Comparison of ENCODE assay signal across 15 mouse cellular contexts in genomic region chr2:26744341-26744740, GRCm38 (mm10).
DNase-seq lines count a peak whose midpoint lies in the region; ATAC-seq and TF ChIP-seq lines count a peak whose summit lies in the region.
"Had no signal": no experiment of that assay in that cellular context is flagged by ENCODE, and none has a peak within 500 bp of the region (broad histone marks: within the 10 kb centered on the region; RNA-seq: fewer than 3 reads in every experiment).

No protein-coding gene starts in this region.

- H3K9ac ChIP-seq in kidney, embryonic 16.5 days (replicated peaks; ENCODE audit: low read length): no peak overlapping the region
- no peak overlapping the region for H3K9ac ChIP-seq in midbrain, postnatal 0 days (replicated peaks; ENCODE audit: low read length, poor library complexity, severe bottlenecking)
- H3K9ac ChIP-seq: lung, embryonic 14.5 days; midbrain, embryonic 12.5 days; neural tube, embryonic 13.5 days had no signal

- no peak overlapping the region for H3K27ac ChIP-seq in kidney, adult 2 months (ENCODE audit: insufficient read depth, low read depth, low read length)
- H3K27ac ChIP-seq in kidney, embryonic 16.5 days (ENCODE audit: low read length): no peak overlapping the region
- H3K27ac ChIP-seq in midbrain, postnatal 0 days (ENCODE audit: low read depth, low read length): no peak overlapping the region
- H3K27ac ChIP-seq: midbrain, embryonic 12.5 days; neural tube, embryonic 13.5 days had no signal

- no peak for ATAC-seq in kidney, embryonic 16.5 days (ENCODE audit: low FRiP score, low TSS enrichment)
- peak; percentile 20 for ATAC-seq in CD4-positive, CD25-positive, alpha-beta regulatory T cell, adult 4 months
- peak; percentile 94 for ATAC-seq in common myeloid progenitor, adult 5-6 weeks (replicated peaks; ENCODE audit: low read depth, poor library complexity, severe bottlenecking)
- ATAC-seq in inflammation-experienced regulatory T-cells, adult 6 months: no peak
- ATAC-seq in midbrain, postnatal 0 days (ENCODE audit: low FRiP score): no peak
- ATAC-seq: intestine, postnatal 0 days had no signal

- no peak overlapping the region for H3K4me2 ChIP-seq in kidney, embryonic 16.5 days (replicated peaks; ENCODE audit: low read depth, low read length)
- H3K4me2 ChIP-seq in midbrain, postnatal 0 days (ENCODE audit: low read depth, low read length, poor library complexity, severe bottlenecking): no peak overlapping the region
- H3K4me2 ChIP-seq: lung, embryonic 14.5 days; midbrain, embryonic 12.5 days; neural tube, embryonic 13.5 days had no signal

- 86% methylated on average over 1 of the region's 1 CpGs for WGBS in kidney, adult 2 months
- 76% methylated on average over 1 of the region's 1 CpGs for WGBS in kidney, embryonic 16.5 days
- 65% methylated on average over 1 of the region's 1 CpGs for WGBS in midbrain, postnatal 0 days

- H3K4me3 ChIP-seq in kidney, adult 2 months (ENCODE audit: insufficient read depth, low read depth, low read length): no peak overlapping the region
- H3K4me3 ChIP-seq in kidney, embryonic 16.5 days (ENCODE audit: low read length): no peak overlapping the region
- H3K4me3 ChIP-seq in midbrain, postnatal 0 days (ENCODE audit: low read depth, low read length): no peak overlapping the region
- H3K4me3 ChIP-seq: midbrain, embryonic 12.5 days; neural tube, embryonic 13.5 days had no signal

- H3K4me1 ChIP-seq in kidney, adult 2 months (ENCODE audit: control insufficient read depth, insufficient read depth, low read length): no peaks in the 10 kb centered on the region
- H3K4me1 ChIP-seq in kidney, embryonic 16.5 days (ENCODE audit: insufficient read depth, low read length): no peaks in the 10 kb centered on the region
- H3K4me1 ChIP-seq in midbrain, postnatal 0 days (ENCODE audit: insufficient read depth, low read length): no peaks in the 10 kb centered on the region
- H3K4me1 ChIP-seq: midbrain, embryonic 12.5 days; neural tube, embryonic 13.5 days had no signal

- TF ChIP-seq CTCF in kidney, adult 2 months (conservative IDR thresholded peaks at IDR 0.05; ENCODE audit: insufficient read depth, insufficient read length, low read depth, low read length): no peak
- TF ChIP-seq CTCF in midbrain, postnatal 0 days (IDR thresholded peaks at IDR 0.05): no peak

- no peaks in the 10 kb centered on the region for H3K36me3 ChIP-seq in kidney, adult 2 months (ENCODE audit: control insufficient read depth, insufficient read depth, low read length)
- no peaks in the 10 kb centered on the region for H3K36me3 ChIP-seq in kidney, embryonic 16.5 days (ENCODE audit: insufficient read depth, low read length)
- H3K36me3 ChIP-seq in midbrain, postnatal 0 days (ENCODE audit: insufficient read depth, low read length): no peaks in the 10 kb centered on the region
- H3K36me3 ChIP-seq: midbrain, embryonic 12.5 days; neural tube, embryonic 13.5 days had no signal

- H3K27me3 ChIP-seq in kidney, adult 2 months (replicated peaks; ENCODE audit: control insufficient read depth, insufficient read depth, low read length): no peaks in the 10 kb centered on the region
- peaks cover 2% of the 10 kb centered on the region; the same call in 1 of the 2 replicates for H3K27me3 ChIP-seq in kidney, embryonic 16.5 days (ENCODE audit: insufficient read depth, low read length)
- H3K27me3 ChIP-seq in midbrain, postnatal 0 days (ENCODE audit: insufficient read depth, low read length): no peaks in the 10 kb centered on the region
- H3K27me3 ChIP-seq: midbrain, embryonic 12.5 days; neural tube, embryonic 13.5 days had no signal

- peak; percentile 7 for DNase-seq in kidney, adult 2 months
- DNase-seq in natural killer cell, adult 2 months (ENCODE audit: low spot score in 2 of 2): peak; percentile 12 to 16
- DNase-seq in midbrain, postnatal 0 days (ENCODE audit: low spot score): no peak
- DNase-seq: cerebellum, adult 9-11 months; heart, postnatal 4 days; kidney, postnatal 4 days; lung, embryonic 14.5 days; spleen, adult 18-20 months had no signal

- no peak for TF ChIP-seq POLR2A in kidney, adult 2 months (IDR thresholded peaks at IDR 0.05; ENCODE audit: low read depth, low read length)

- no peaks in the 10 kb centered on the region for H3K9me3 ChIP-seq in kidney, embryonic 16.5 days (ENCODE audit: low read length)
- no peaks in the 10 kb centered on the region for H3K9me3 ChIP-seq in midbrain, postnatal 0 days (ENCODE audit: low read length)
- H3K9me3 ChIP-seq: midbrain, embryonic 12.5 days; neural tube, embryonic 13.5 days had no signal

Comparison
In these comparisons a context has a peak if more than half of its experiments do, and no peak if none do; other contexts are left out.
1. ATAC-seq: peak in CD4-positive, CD25-positive, alpha-beta regulatory T cell, adult 4 months (single experiment) and common myeloid progenitor, adult 5-6 weeks (single experiment); none in kidney, embryonic 16.5 days (single experiment), inflammation-experienced regulatory T-cells, adult 6 months (single experiment) and midbrain, postnatal 0 days (single experiment).